Mouse (Mus musculus): ENCODE results near the gene Utp4. TPM values are rescaled to one million over a fixed set of nuclear protein-coding genes. Genes with fewer than 3 reads are reported as not detected.
"Not testable (repeated sequence)": the region's sequence is repeated elsewhere in the genome, so short reads cannot be mapped to it uniquely, and the experiment has no call there.

The Utp4 gene
- total RNA-seq, 2 experiments from 2014 or later, result 19.2 to 23.0 TPM

DNA sequence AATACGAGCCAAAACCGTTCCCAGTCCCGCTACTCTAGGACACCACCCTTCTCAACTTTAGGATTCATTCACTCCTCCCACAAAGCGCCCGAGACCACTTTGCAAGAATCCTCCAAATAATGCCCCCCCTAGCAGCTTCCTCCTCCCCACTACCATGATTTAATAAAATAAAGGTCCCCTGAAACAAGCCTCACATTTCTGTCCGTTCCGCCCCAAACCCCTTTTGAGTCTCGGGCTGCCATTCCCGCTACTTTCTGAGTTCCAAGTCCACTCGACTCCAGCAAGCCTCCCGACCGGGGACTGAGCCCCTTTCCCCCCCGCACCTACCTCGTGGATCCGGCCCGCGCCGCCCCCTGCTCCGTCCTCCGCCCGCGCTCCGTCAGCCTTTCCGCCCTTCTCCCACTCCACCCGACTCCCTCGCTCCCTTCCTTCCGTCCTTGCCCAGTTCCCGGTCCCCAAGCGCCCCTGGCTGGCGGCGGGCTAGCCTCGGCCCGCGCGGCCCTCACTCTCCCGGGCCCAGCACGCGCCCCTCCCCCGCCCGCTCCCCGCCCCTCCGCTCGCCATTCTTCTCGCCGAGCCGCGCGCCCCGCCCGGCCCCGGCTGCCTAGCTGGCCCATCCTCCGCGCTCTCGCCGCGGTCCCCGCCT, 507 bp upstream of the Utp4 start:
- peak in 1 of 2 experiments; percentile 70 for DNase-seq
- intact Hi-C loops (cut with DNase I), result no loop called here

DNA sequence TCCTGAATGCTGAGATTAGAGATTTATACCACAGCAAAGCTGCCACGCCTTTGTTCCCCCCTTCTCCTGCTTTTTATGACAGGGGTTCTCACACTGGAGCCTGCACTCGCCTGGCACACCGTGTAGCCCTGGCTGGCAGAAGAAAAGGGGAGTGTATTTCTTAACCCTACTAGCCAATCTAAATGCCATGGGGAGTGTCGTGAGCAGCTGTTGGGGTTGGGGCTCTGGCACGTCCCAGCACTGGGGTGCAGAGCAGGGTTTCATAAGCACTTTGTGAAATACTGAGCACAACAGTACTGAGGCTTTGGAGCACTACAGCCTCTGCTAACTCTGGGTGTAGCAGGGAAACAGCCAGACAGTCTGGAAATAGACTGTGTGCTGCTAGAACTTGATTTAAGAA, 6.0 kb downstream of the Utp4 start:
- no peak for DNase-seq
- intact Hi-C loops (cut with DNase I), result no loop called here

DNA sequence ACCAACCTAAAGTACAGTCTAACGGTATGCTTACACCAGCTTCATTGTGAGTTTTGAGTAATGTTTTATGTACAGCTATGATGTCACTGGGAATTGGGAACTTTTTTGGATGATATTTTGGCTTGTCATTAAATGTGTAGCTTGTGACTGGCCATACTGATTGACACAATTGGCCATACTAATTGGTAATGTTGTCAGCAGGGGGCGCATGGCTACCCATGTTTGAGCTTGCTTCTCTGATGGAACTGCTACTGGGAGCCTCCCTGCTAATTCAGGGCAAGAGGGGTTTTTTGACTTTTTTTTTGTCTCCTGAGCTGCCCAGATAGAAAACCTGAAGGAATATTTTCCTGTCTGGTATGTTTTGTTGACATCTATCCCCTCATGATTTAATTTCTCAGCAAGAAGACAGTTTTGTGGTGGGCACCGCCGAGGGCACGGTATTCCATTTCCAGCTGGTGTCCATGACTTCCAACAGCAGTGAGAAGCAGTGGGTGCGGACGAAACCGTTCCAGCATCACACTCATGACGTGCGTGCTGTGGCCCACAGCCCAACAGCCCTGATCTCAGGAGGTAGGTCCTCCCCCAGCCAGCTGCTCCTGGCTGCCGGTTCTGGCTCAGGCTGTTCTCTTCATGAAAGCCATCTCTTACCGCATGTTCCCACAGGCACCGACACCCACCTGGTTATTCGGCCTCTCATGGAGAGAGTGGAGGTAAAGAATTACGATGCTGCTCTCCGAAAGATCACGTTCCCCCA, 12.5 kb downstream of the Utp4 start:
- peak; percentile 76 to 83 for DNase-seq
- intact Hi-C loops (cut with DNase I), result no loop called here

DNA sequence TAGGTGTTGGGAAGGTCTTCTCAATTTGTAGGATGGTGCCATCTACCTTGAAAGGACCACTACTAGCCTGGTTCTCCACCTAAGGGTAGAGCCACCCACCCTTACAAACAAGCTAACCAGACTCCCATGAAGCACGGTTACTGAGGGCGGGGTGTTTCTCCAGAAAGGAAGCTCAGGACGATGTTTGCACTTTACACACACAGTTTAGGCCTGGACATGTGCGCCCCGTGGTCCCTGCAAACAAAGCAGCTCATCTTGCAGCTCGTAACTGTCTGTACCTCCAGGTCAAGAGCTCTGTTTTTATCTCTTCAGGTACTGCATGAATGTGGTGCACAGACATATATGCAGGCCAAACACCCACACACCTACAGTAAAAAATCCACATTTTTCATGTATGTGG, 13.2 kb downstream of the Utp4 start:
- intact Hi-C loops (cut with DNase I), result no loop called here
- DNase-seq, result no peak

DNA sequence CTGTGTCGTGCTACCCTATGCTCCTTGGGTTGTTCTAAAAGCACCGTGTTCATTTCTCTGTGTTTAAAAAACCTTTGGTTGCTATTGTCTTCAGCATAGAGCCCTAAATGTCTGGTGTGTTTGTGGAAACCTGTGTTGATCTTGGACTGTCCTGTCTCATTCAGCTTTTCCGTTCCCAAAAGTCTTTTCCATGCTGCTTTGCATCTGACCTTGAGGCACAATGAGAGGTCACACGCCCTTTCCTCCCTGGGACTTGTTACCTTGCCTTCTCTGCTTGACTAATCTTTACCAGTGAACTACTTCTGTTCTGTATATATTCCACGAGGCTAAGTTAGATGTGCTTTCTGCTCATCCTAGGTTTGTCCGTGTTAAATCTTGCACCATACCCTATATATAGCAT, 14.0 kb downstream of the Utp4 start:
- intact Hi-C loops (cut with DNase I), result no loop called here

DNA sequence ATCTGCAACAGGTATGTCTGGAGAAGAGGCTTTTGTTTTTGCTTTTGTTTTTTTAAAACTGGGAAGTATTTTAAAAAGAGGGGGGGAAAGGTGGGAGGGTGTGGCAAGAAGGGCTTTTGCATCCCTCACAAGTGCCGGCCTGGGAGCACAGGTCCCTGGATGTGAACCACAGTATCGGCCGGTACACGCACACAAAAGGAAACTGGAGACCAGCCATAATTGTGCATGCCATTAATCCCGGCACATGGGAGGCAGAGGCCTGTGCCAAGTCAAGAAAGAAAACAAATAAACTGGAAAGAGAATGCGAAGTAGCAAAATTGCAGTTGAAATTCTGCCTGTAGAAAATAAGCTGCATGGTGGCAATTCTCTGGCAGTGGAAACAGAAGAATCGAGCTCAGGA, 14.9 kb downstream of the Utp4 start:
- intact Hi-C loops (cut with DNase I), result no loop called here
- DNase-seq, result no peak

More for the DNA sequence above, 14.0 kb downstream of the Utp4 start:
- no peak for DNase-seq

DNA sequence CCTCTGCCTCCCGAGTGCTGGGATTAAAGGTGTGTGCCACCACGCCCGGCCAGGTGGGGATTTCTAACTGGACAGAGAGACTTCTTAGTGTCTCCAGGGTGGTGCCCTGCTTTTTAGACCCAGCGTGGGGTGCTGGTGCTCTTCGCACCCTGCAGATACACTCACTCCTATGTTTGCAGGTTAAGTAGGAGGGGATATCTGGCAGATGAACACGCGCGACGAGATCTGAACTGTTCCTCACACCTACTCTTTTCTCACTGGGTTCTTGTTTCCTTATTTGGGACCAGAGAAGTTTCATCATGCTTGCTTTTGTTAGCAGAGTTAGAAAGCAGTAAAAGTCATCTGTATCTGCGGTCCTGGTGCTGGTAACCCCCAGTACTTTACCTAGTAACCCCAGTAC, 20.2 kb downstream of the Utp4 start:
- intact Hi-C loops (cut with DNase I), result no loop called here
- DNase-seq, result no peak

DNA sequence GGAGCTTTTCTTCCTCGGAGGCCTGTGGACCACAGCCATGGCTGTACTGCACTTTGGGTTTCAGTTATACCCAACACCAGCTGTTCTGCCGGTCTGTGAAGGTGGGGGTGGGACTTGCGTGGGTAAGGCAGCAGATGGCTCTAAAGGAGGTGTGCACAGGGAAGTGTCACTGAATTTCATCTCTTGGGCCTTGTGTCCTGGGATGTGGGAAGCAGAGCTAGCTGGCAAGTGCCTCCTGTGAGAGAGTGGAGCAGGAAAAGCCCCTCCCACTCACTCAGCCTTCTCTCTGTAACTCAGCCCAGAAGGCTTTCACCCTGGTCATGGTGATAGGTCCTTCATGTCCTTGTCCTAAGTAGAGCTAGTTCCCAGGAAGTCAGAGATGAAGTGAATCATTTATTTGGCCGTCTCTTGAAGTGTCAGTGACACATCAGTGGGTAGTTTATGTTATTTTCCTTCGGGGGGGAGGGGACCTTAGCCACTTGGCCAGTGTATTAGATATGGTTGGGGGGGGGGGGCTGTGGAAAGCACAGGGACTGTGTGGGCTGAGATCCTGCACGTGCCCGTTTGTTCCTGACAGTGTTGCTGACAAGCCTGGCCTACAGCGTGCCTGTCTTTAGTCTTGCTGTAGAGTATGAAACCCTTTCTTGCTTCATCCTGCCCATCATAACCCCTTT, 26.4 kb downstream of the Utp4 start:
- no peak for DNase-seq
- intact Hi-C loops (cut with DNase I), result no loop called here

DNA sequence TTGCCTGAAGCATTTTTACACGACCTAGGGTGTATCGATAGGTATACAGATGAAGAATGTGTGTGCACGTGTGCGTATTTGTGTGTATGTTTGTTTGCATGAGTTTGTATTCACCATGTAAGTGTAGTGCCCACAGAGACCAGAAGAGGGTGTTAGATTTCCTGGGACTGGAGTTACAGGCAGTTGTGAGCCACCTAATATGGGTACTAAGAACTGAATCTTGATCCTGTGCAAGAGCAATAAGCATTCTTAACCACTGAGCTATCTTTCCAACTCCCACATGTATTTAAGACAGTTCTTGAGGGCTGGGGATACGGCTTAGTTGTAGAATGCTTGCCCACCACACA, 26.9 kb downstream of the Utp4 start:
- no peak for DNase-seq
- intact Hi-C loops (cut with DNase I), result no loop called here

DNA sequence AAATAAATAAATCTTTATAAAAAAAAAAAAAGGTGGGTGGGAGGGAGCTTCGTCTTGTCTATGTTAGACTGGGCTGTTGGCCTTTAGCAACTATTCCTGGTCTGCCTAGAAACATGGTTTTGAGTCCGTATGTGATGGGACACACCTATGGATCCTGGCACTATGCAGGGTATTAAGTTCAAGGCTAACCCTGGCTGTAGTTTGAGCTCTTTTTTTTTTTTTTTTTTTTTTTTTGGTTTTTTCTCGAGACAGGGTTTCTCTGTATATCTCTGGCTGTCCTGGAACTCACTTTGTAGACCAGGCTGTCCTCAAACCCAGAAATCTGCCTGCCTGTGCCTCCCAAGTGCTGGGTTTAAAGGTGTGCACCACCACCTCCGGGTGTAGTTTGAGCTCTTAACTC, 30.6 kb downstream of the Utp4 start:
- no peak for DNase-seq
- intact Hi-C loops (cut with DNase I), result no loop called here

DNA sequence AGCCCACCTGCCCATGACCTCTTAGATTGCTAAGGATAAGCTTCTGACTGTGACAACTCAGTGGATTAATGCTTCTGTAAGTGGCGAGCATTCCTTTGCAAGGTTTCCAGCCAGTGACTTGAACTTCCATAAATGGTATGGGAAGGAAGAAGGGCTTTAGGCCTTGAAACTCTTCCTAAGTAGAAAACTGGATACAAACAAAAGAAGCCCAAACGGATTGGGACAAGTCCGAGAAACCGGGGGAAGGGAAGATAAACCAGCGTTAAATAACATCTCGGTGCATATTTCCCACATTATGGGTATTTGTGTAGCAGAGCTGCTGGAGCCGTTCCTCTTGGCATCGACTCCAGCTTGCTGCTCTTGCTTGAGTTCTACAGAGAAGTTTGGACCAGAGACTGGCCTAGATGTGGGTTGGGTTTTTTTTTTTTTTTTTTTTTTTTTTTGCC, 31.5 kb downstream of the Utp4 start:
- intact Hi-C loops (cut with DNase I), result no loop called here
- peak; percentile 20 to 42 for DNase-seq

DNA sequence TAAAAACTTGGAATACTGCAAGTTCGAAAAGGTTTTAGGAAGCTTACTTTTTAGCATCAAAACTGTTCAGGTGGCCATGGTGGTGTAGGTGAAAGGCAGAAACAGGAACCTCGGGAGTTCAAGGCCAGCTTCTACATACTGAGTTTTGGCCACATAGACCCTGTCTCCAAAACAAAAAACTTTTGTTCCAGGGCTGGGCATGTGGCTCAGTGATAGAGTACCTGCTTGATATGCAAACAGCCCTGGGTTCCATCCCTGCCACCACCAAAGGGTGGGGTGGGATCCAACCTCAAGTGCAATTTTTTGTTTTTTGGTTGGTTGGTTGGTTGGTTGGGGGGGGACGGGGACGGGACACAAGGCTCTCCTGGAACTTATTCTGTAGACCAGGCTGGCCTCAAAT, 32.0 kb downstream of the Utp4 start:
- DNase-seq, result no peak
- intact Hi-C loops (cut with DNase I), result no loop called here

DNA sequence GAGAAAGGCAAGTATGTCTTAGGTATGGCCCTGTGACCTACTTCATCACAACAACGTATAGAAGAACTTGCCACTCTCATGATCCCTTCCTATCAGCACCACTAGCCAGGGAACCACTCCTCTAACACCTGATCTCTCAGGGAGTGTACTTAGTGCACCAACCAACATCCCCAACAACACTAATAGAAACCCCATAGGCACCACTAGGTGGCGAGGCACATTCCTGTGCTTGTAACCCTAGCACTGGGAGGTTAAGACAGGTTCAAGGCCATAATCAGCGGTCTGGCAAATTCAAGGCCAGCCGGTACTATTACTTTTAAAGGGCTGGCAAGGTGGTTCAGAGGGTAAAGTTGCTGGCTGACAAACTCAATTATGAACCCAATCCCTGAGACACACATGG, 33.8 kb downstream of the Utp4 start:
- intact Hi-C loops (cut with DNase I), result no loop called here
- no peak for DNase-seq

DNA sequence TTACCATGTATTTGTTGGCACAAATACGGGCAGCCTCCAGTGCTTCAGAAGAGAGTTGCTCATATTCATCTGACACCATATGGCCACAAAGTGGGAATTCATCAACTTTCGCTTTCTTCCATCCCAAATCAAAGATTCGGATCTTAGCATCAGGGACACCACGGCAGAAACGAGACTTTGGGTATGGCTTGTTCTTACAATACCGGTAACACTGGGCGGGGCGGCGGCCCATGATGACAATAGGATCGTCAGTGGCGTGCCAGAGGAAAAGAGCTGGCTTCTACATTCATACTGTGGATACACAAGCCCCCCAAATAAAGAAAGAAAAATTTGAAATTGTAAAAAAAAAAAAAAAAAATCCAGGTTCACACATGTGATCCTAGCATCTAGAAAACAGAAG, 34.7 kb downstream of the Utp4 start:
- intact Hi-C loops (cut with DNase I); DNase-seq: not testable (repeated sequence)

DNA sequence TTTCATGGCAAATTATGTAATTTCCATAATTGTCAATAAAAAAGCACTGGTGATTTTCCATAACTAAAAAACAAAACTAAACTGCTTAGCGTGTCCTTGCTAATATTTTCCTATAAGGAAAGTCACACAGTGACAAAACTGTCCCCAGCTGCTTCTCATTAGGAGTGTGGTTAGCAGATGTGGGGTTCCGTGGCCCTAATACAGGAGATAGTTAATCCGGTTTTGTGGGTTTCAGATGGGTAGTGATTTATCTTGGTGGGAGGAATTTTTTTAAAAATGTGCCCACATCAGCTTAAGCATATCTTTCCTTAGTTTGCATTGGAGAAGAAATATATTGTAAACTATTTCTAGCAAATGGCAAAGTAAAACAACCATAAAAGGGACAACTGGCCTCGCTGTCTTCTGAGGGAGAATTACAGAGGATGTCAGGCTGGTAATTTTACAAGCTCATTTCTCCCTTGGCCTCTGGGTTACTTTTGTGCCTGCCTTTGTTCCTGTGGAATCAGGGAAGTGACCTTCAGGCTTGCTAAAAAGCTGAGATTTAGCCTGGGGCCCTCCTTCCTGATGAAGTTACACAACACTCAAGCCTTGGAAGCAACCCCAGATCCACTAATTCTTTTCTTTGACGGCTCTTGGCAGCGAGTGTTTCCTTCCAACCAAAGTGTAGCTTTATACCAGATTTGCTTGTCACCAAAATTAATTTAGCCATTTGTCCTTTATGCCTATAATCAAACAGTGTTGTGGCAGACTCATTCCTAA, 35.9 kb downstream of the Utp4 start:
- peak; percentile 37 to 58 for DNase-seq
- intact Hi-C loops (cut with DNase I), result no loop called here

DNA sequence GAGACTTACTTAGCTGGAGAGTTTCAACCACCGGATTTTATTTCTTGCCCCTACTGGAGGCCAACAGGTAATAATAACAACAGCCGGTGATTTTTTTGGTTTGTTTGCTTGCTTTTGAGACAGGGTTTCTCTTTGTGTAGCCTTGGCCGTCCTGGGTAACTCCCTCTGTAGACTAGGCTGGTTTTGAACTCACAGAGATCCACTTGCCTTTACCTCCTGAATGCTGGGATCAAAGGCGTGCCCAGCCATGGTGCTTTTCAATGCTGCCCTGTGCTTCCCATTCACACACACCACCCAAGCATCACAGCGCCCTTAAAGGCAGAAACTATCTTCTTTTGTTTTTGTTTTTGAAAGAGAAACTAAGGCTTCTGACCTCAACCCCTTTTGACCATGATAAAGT, 36.5 kb downstream of the Utp4 start:
- intact Hi-C loops (cut with DNase I), result loop anchor here (2.0 kb wide), 1 partner anchor 73 kb away; no protein-coding TSS in a partner anchor

DNA sequence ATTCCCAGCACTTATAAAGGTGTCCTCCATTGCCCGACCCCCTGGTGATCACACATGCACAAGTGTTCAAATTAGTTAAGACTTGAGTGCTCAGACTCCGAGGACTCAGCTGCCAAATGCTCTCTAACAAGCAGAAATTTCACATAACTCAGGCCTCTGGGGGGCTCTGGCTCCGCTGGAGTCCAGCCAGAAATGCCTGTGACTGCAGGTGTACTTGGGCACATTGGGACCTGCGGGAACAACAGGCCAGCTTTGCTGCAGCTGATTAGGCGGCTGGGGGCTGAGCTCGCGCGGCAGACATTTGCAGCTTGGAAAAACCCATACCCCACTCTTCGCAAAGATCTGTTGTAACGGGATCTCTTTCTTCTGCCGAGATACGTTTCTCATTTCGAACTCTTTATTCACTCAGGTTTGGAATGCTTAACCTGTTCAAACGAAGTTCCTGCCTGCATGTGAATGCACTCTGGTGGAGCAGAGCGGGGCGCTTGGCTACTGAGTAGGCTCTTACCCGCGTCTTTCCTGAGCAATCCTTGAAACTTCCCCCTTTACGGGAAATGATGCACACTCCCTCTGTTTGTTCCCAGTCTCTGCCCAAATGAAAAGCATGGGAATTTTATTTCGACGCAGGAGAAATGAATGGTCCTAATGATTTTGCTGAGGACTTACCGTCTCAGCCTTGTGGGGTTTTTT, 39.1 kb downstream of the Utp4 start:
- DNase-seq, result peak; percentile 11 to 32
- intact Hi-C loops (cut with DNase I), result no loop called here

More for the DNA sequence above, 36.5 kb downstream of the Utp4 start:
- DNase-seq, result no peak

DNA sequence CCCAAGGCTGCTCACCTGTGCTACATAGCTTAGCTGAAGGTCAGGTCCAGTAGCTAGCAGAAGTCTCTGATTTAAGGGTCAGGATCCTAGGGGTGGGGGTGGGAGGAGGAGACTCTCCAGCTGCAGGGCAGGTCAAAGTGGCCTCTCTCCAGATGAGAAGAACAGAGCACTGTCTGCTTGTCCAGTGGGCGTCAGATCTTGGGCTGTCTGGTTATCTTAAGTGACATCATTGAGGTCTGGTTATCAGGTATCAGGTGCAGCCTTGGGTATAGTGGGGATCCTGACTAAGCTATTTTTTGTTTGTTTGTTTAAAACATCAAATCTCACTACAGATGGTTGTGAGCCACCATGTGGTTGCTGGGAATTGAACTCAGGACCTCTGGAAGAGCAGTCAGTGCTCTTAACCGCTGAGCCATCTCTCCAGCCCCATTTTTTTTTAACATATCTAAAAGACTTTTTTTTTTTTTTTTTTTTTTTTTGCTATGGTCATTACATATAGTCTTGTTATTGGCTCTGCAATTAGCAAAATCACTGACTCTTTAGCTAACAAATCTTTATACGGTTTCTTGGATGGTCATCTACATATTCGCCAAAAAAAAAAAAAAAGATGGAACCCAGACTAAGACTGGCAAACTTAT, 40.2 kb downstream of the Utp4 start:
- intact Hi-C loops (cut with DNase I), result no loop called here

DNA sequence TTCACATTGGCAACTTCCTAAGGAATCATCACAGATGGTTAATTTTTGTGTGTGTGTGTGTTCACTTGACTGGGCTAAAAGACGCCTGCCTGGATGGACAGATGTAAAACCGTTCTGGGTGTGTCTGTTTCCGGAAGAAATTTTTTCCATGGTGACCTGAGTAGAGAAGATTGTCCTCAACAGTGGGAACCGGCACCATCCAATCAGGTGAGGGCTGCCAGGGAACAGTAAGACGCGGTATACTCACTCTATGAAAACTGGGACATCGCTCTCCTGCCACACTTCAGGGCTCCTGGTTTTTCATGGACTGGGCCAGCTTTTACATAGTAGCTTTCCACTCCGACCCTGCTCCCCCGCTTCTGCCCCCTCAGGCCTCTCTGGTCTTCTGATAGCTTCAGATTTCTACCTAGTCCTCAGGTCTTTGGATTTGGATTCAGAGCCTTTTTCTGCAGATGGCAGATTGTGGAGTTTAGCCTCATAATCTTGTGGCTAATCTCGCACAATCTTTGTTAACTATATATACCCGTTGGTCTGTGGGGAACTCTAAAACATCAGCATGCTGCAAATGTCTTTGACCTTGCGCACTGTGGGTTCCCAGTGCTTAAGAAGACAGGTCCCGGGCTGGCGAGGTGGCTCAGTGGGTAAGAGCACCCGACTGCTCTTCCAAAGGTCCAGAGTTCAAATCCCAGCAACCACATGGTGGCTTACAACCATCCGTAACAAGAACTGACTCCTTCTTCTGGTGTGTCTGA, 41.0 kb downstream of the Utp4 start:
- intact Hi-C loops (cut with DNase I), result no loop called here
- no peak for DNase-seq

More for the DNA sequence above, 40.2 kb downstream of the Utp4 start:
- no peak for DNase-seq
